ENCODE assay signal across 15 mouse cellular contexts in genomic region chr7:101662006-101662405, GRCm38 (mm10). TPM values are rescaled to one million over a fixed set of nuclear protein-coding genes. Genes with fewer than 3 reads are reported as not detected.
DNase-seq lines count a peak whose midpoint lies in the region; ATAC-seq and TF ChIP-seq lines count a peak whose summit lies in the region.
"Had no signal": no experiment of that assay in that cellular context is flagged by ENCODE, and none has a peak within 500 bp of the region (broad histone marks: within the 10 kb centered on the region; RNA-seq: fewer than 3 reads in every experiment).

No protein-coding gene starts in this region.

- H3K4me1 ChIP-seq in liver, adult 2 months (ENCODE audit: control insufficient read depth, insufficient read depth, low read length) = 0 out of 2 replicates have a peak, but pooled peaks cover 2% of the 10 kb centered on the region
- H3K4me1 ChIP-seq in liver, embryonic 11.5 days (replicated peaks; ENCODE audit: control insufficient read depth, insufficient read depth, low read length) = peaks cover 6% of the 10 kb centered on the region; the same call in 1 of the 2 replicates
- peaks cover 6 to 26% of the 10 kb centered on the region in 2 experiments; a peak in 3 of 4 replicates for H3K4me1 ChIP-seq in CH12.LX (ENCODE audit: control insufficient read depth in 1 of 2, insufficient read depth in 2 of 2)

- H3K79me2 ChIP-seq in liver, adult 2 months (ENCODE audit: control insufficient read depth, insufficient read depth, low read length) = no peaks in the 10 kb centered on the region
- no peaks in the 10 kb centered on the region for H3K79me2 ChIP-seq in CH12.LX (replicated peaks; ENCODE audit: control insufficient read depth, extremely low read depth, insufficient read depth, poor library complexity, severe bottlenecking)

- no peak overlapping the region for H3K9ac ChIP-seq in liver, adult 2 months (ENCODE audit: low read depth, low read length)
- H3K9ac ChIP-seq in liver, embryonic 11.5 days (ENCODE audit: low read depth, low read length) = no peak overlapping the region
- no peak overlapping the region for H3K9ac ChIP-seq in CH12.LX (ENCODE audit: insufficient read depth, low read depth)
- H3K9ac ChIP-seq: embryonic facial prominence, embryonic 12.5 days; liver, embryonic 15.5 days had no signal

- no peak overlapping the region for H3K4me2 ChIP-seq in liver, embryonic 11.5 days
- H3K4me2 ChIP-seq in CH12.LX (ENCODE audit: insufficient read depth, low read depth, poor library complexity, severe bottlenecking) = no peak overlapping the region
- H3K4me2 ChIP-seq: embryonic facial prominence, embryonic 12.5 days; liver, embryonic 15.5 days had no signal

- no peaks in the 10 kb centered on the region for H3K36me3 ChIP-seq in liver, adult 2 months (ENCODE audit: control insufficient read depth, insufficient read depth, low read length)
- no peaks in the 10 kb centered on the region for H3K36me3 ChIP-seq in liver, embryonic 11.5 days (ENCODE audit: control insufficient read depth, insufficient read depth, low read length)
- H3K36me3 ChIP-seq in CH12.LX (replicated peaks in 1 of 2; ENCODE audit: control insufficient read depth in 1 of 2, insufficient read depth in 1 of 2, low read length in 1 of 2) = peaks cover 0 to 15% of the 10 kb centered on the region in 2 experiments
- H3K36me3 ChIP-seq: embryonic facial prominence, embryonic 12.5 days; forebrain, embryonic 10.5 days; liver, embryonic 15.5 days had no signal

- WGBS in liver, adult 2 months = 95% methylated on average over 1 of the region's 1 CpGs
- 81% methylated on average over 1 of the region's 1 CpGs for WGBS in liver, embryonic 11.5 days

- H3K4me3 ChIP-seq in liver, adult 2 months (ENCODE audit: insufficient read depth, low read depth, low read length) = no peak overlapping the region
- H3K4me3 ChIP-seq in liver, embryonic 11.5 days (ENCODE audit: low read depth, low read length) = no peak overlapping the region
- H3K4me3 ChIP-seq in CH12.LX (replicated peaks in 1 of 3; ENCODE audit: low read depth in 2 of 3, low read length in 2 of 3, poor library complexity in 1 of 3) = no peak overlapping the region
- H3K4me3 ChIP-seq: embryonic facial prominence, embryonic 12.5 days; forebrain, embryonic 10.5 days; liver, embryonic 15.5 days; megakaryocyte, embryonic 14.5 days; myocyte had no signal

- in situ Hi-C loops in CH12.LX (cut with MboI; ENCODE audit: low pct_ligation_motif_present, low pct_unique_long_range_greater_than_20kb, low sequenced_read_pairs) = loop anchor here (5.0 to 25.0 kb wide), 3 partner anchors 185 to 600 kb away; partner anchors contain the start of genes Rhog, Rnf121, Stim1 and Xndc1

- H3K27ac ChIP-seq in liver, adult 2 months (replicated peaks; ENCODE audit: insufficient read depth, low read depth, low read length) = no peak overlapping the region
- H3K27ac ChIP-seq in liver, embryonic 11.5 days (ENCODE audit: low read depth, low read length) = no peak overlapping the region
- H3K27ac ChIP-seq in CH12.LX (ENCODE audit: insufficient read depth, low read depth) = no peak overlapping the region
- H3K27ac ChIP-seq: embryonic facial prominence, embryonic 12.5 days; forebrain, embryonic 10.5 days; liver, embryonic 15.5 days had no signal

- dilution Hi-C loops in CH12.LX (cut with MboI; ENCODE audit: extremely low pct_ligation_motif_present, extremely low pct_unique_long_range_greater_than_20kb, low sequenced_read_pairs) = no loop called here

- no peak for ATAC-seq in liver, embryonic 11.5 days (replicated peaks; ENCODE audit: low FRiP score)

- no peak for TF ChIP-seq CTCF in liver, adult 2 months (IDR thresholded peaks at IDR 0.05; ENCODE audit: low read depth, low read length)
- peak in 1 of 2 experiments; percentile 61; a peak in 2 of 4 replicates for TF ChIP-seq CTCF in CH12.LX (conservative IDR thresholded peaks at IDR 0.05 in 1 of 2, IDR thresholded peaks at IDR 0.05 in 1 of 2; ENCODE audit: low read depth in 2 of 2, low read length in 2 of 2)

- H3K27me3 ChIP-seq in liver, adult 2 months (ENCODE audit: control insufficient read depth, insufficient read depth, low read length) = no peaks in the 10 kb centered on the region
- no peaks in the 10 kb centered on the region for H3K27me3 ChIP-seq in liver, embryonic 11.5 days (replicated peaks; ENCODE audit: control insufficient read depth, insufficient read depth, low read length)
- peaks cover 6% of the 10 kb centered on the region for H3K27me3 ChIP-seq in CH12.LX (replicated peaks)
- H3K27me3 ChIP-seq: embryonic facial prominence, embryonic 12.5 days had no signal

- DNase-seq in embryo, embryonic 10 days (ENCODE audit: low spot score) = peak; percentile 25
- no peak for DNase-seq in embryo, embryonic 9.5 days (ENCODE audit: extremely low spot score)
- peak; percentile 19 for DNase-seq in liver, adult 2 months (ENCODE audit: extremely low read depth, low read depth, low spot score)
- no peak for DNase-seq in liver, embryonic 11.5 days (ENCODE audit: low spot score)
- peak; percentile 40 for DNase-seq in CH12.LX (ENCODE audit: extremely low read depth)
- peak; percentile 71 for DNase-seq in induced T-regulatory cell, adult 2 months (ENCODE audit: low read depth)
- DNase-seq in neural tube, embryonic 10.5 days (ENCODE audit: extremely low spot score, low spot score) = no peak
- no peak for DNase-seq in testis, postnatal 14 days (ENCODE audit: low spot score)
- DNase-seq: kidney, adult 11 months; thymus, adult 18-20 months had no signal

- TF ChIP-seq EP300 in CH12.LX (IDR thresholded peaks at IDR 0.05; ENCODE audit: low read length) = no peak

- peak; percentile 9 for TF ChIP-seq RAD21 in CH12.LX (IDR thresholded peaks at IDR 0.05; ENCODE audit: low read depth, low read length)

- H3K9me3 ChIP-seq in liver, embryonic 11.5 days (ENCODE audit: control insufficient read depth, low read length) = no peaks in the 10 kb centered on the region
- peaks cover 3% of the 10 kb centered on the region for H3K9me3 ChIP-seq in CH12.LX (replicated peaks; ENCODE audit: low read length)
- H3K9me3 ChIP-seq: embryonic facial prominence, embryonic 12.5 days; forebrain, embryonic 10.5 days; liver, embryonic 15.5 days; megakaryocyte, embryonic 14.5 days had no signal

- no peak for TF ChIP-seq POLR2A in liver, adult 2 months (IDR thresholded peaks at IDR 0.05; ENCODE audit: extremely low read depth, insufficient read depth, low read length)
- no peak for TF ChIP-seq POLR2A in CH12.LX (IDR thresholded peaks at IDR 0.05; ENCODE audit: low read depth, low read length)

TF ChIP-seq in CH12.LX, 34 proteins besides CTCF, POLR2A, EP300 and RAD21:
- 0 out of 2 replicates have a peak, but pooled peaks have one; percentile 11 for TF ChIP-seq ZNF384 (IDR thresholded peaks at IDR 0.05; ENCODE audit: low read depth, low read length)
- TF ChIP-seq ZC3H11A (IDR thresholded peaks at IDR 0.05; ENCODE audit: low read depth, low read length) = no peak
- TF ChIP-seq MYC (IDR thresholded peaks at IDR 0.05; ENCODE audit: low read depth, low read length) = 0 out of 2 replicates have a peak, but pooled peaks have one; percentile 59

RNA-seq across cellular contexts. Expression of gene Clpb, which starts 1.4 kb away (rescaled TPM):
- 36.4 and 45.2 TPM in 2 replicates for total RNA-seq in liver, adult 2 months (2014; rRNA removed)
- polyA plus RNA-seq in liver, adult 2 months (2012; rRNA removed) = 43.2 and 56.2 TPM in 2 replicates
- 51.3 and 54.7 TPM in 2 replicates for polyA plus RNA-seq in liver, embryonic 11.5 days (2014; fragmentation: Nextera tagmentation; extraction: Ambion mirVana)
- 48.9 and 68.4 TPM in 2 replicates for total RNA-seq in CH12.LX (2012; rRNA removed)
- 41.7 and 46.0 TPM in 2 replicates for total RNA-seq in CH12.LX (2014; rRNA removed)
- polyA plus RNA-seq in CH12.LX (2012; ENCODE audit: insufficient read length, low read depth) = 25.5 and 29.4 TPM in 2 replicates

Comparison
In these comparisons a context has a peak if more than half of its experiments do, and no peak if none do; other contexts are left out.
1. DNase-seq: peak in embryo, embryonic 10 days (single experiment), liver, adult 2 months (single experiment), CH12.LX (single experiment) and induced T-regulatory cell, adult 2 months (single experiment); none in embryo, embryonic 9.5 days (single experiment), liver, embryonic 11.5 days (single experiment), neural tube, embryonic 10.5 days (single experiment) and testis, postnatal 14 days (single experiment).